Mouse (Mus musculus): ENCODE results near the gene Ocel1.

GRCm38 (mm10) chr8:71370711-71371235, 325 bp upstream of the Ocel1 start:
- TF ChIP-seq CTCF (IDR thresholded peaks at IDR 0.05; ENCODE audit: low read depth, low read length) = no peak
- no peak for TF ChIP-seq POLR2A (IDR thresholded peaks at IDR 0.05; ENCODE audit: extremely low read depth, insufficient read depth, low read length)
